Mouse (Mus musculus): ENCODE measurements at regions not wholly inside any gene's neighbourhood (a gene's known extent, or its start where the extent isn't known, plus 50 kb on each side); places are given as distances from the start of the nearest gene placed in this dataset.
A peak's percentile ranks its signal among the peaks of the same experiment; 100 is the strongest.

DNA sequence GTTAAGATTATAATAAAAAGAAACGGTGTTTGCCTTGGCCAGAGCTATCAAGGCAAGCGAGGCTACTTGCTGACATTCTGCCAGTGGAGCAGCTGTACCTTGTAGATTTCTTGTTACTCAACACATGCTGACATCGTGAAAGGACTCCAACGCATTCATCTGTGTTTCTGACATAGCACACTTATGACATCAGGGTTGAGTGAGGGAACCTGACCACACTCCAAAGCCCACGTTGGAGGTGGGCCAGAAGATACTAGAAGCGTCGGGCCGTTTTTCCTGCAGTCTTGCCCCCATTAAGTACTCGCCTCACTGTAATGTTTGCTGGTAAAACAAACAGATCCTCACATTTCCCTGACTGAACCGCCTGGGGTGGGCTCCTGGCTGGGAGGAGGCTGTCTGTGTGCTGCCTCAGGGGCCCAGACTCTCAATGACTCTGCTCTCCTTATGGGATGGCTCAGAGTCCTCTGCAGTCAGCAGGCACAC, 69.0 kb upstream of the Haao start:
- Histone ChIP-seq H3K4me1 (ENCODE audit: control insufficient read depth, insufficient read depth, low read length) (peaks cover 18% of the 10 kb centered on the region), H3K36me3 (ENCODE audit: control insufficient read depth, insufficient read depth, low read length) (no peaks in the 10 kb centered on the region), H3K4me2 (ENCODE audit: low read depth, low read length) (no peak overlapping the region), H3K9ac (ENCODE audit: low read depth, low read length) (peak overlapping the region; percentile 39; the same call in 1 of the 2 replicates), H3K9me3 (ENCODE audit: control insufficient read depth, low read length) (no peaks in the 10 kb centered on the region), H3K4me3 (ENCODE audit: low read length) (no peak overlapping the region), H3K27ac (ENCODE audit: low read length) (peak overlapping the region; percentile 76), H3K27me3 (replicated peaks; ENCODE audit: control insufficient read depth, insufficient read depth, low read length) (no peaks in the 10 kb centered on the region)
- WGBS, result 20% methylated on average over 10 of the region's 10 CpGs
- ATAC-seq, result peak; percentile 84

DNA sequence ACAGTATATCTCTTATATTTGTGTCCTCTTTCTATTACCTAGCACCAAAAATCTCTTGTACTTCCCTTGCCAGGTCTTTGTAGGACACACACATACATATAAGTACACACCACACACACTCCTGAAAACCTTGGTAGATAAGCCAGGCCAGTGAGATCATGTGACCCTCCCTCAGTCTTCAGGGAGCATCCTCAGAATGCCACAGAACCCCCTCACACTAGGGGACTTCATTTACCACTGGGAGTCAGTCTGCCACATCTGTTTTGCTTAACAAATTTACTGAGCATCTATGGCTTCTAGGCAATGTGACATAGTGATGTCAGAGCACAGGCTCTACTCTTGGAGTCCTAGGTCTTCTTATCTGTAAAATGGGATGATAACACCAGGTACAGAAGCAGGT, 67.3 kb upstream of the Haao start:
- no peaks in the 10 kb centered on the region for H3K9me3 ChIP-seq (ENCODE audit: control insufficient read depth, low read length)
- no peak overlapping the region for H3K27ac ChIP-seq (ENCODE audit: low read length)
- H3K36me3 ChIP-seq (ENCODE audit: control insufficient read depth, insufficient read depth, low read length), result no peaks in the 10 kb centered on the region
- H3K4me3 ChIP-seq (ENCODE audit: low read length), result no peak overlapping the region
- no peak overlapping the region for H3K9ac ChIP-seq (ENCODE audit: low read depth, low read length)
- H3K4me1 ChIP-seq (ENCODE audit: control insufficient read depth, insufficient read depth, low read length), result peaks cover 18% of the 10 kb centered on the region
- no peak overlapping the region for H3K4me2 ChIP-seq (ENCODE audit: low read depth, low read length)
- no peak for ATAC-seq
- H3K27me3 ChIP-seq (replicated peaks; ENCODE audit: control insufficient read depth, insufficient read depth, low read length), result no peaks in the 10 kb centered on the region

DNA sequence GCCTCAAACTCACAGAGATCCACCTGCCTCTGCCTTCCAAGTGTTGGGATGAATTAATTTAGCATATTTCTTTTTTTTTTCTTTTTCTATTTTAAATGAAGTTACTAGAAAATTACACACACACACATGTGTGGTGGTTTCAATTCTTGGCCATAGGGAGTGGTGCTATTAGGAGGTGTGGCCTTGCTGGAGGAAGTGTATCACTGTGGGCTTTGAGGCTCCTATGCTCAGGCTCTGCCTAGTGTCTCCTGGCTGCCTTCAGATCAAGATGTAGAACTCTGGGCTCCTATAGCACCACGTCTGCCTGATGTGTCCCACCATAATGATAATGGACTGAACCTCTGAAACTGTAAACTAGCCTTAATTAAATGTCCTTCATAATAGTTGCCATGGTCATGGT, 66.8 kb upstream of the Haao start:
- H3K9ac ChIP-seq (ENCODE audit: low read depth, low read length), result no peak overlapping the region
- H3K9me3 ChIP-seq (ENCODE audit: control insufficient read depth, low read length), result no peaks in the 10 kb centered on the region
- WGBS, result 79% methylated on average over 1 of the region's 1 CpGs
- H3K36me3 ChIP-seq (ENCODE audit: control insufficient read depth, insufficient read depth, low read length), result no peaks in the 10 kb centered on the region
- H3K27me3 ChIP-seq (replicated peaks; ENCODE audit: control insufficient read depth, insufficient read depth, low read length), result no peaks in the 10 kb centered on the region
- H3K27ac ChIP-seq (ENCODE audit: low read length), result no peak overlapping the region
- ATAC-seq, result no peak
- H3K4me1 ChIP-seq (ENCODE audit: control insufficient read depth, insufficient read depth, low read length), result peaks cover 18% of the 10 kb centered on the region
- no peak overlapping the region for H3K4me3 ChIP-seq (ENCODE audit: low read length)
- H3K4me2 ChIP-seq (ENCODE audit: low read depth, low read length), result no peak overlapping the region

DNA sequence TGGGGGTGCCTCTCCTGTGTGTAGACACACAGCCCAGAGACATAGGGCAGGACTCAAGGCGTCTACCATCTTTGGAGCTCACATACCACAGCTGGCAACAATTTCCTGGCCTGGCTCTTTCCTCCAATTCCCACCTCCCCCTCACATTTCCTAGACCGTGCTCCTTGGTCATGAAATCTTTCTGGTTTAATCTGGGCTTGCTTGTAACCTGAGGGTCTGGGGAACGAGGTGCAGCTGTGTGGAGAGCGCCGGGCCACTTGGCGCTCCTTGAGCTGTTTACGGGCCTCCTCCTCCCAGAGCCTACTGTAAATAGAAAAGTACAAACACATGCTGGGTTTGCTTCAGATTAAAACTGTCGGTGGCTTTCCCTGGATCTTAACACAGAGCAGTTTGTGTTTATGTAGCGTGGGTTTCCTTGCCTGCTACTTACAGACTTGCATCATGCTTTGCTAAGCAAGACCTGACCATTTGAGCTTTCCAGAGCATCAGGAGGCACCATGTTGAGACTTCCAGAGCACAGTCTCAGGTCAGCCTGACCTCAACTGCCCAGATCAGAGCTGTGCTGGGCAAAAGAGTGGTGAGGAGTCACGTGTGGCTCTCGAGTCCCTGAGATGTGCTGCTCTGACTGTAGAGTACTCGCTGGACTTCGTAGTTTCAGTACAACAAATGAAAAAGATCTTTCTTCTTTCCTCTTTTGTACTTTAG, 66.1 kb upstream of the Haao start:
- Histone ChIP-seq H3K4me1 (ENCODE audit: control insufficient read depth, insufficient read depth, low read length) (peaks cover 18% of the 10 kb centered on the region), H3K27ac (ENCODE audit: low read length) (peak overlapping the region; percentile 53), H3K4me2 (ENCODE audit: low read depth, low read length) (no peak overlapping the region), H3K9ac (ENCODE audit: low read depth, low read length) (no peak overlapping the region), H3K4me3 (ENCODE audit: low read length) (no peak overlapping the region), H3K27me3 (replicated peaks; ENCODE audit: control insufficient read depth, insufficient read depth, low read length) (no peaks in the 10 kb centered on the region), H3K9me3 (ENCODE audit: control insufficient read depth, low read length) (no peaks in the 10 kb centered on the region), H3K36me3 (ENCODE audit: control insufficient read depth, insufficient read depth, low read length) (no peaks in the 10 kb centered on the region)
- ATAC-seq, result 0 out of 2 replicates have a peak, but pooled peaks have one; percentile 16
- 63% methylated on average over 13 of the region's 13 CpGs for WGBS

DNA sequence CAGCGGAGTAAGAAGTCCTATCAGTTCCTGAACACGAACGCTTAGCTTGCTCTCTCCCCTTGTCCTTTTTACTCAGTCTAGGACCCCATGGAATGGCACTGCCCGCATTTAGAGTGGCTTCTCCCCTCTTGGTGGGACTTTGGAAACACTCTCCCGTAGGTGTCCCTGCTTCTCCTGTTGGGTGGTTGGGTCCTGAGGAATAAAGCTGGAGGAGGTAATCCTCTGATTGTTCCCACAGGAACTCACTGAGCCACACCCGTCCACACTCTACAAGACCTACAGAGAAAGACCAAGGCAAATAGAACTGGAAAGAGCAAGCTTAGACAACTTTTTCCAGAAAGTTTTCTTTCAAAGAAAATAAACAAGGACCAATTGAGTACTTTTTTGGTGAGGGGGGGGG, 64.7 kb upstream of the Haao start:
- Histone ChIP-seq H3K4me3 (ENCODE audit: low read length) (no peak overlapping the region), H3K27me3 (replicated peaks; ENCODE audit: control insufficient read depth, insufficient read depth, low read length) (no peaks in the 10 kb centered on the region), H3K36me3 (ENCODE audit: control insufficient read depth, insufficient read depth, low read length) (no peaks in the 10 kb centered on the region), H3K9ac (ENCODE audit: low read depth, low read length) (no peak overlapping the region), H3K4me2 (ENCODE audit: low read depth, low read length) (no peak overlapping the region), H3K27ac (ENCODE audit: low read length) (no peak overlapping the region), H3K9me3 (ENCODE audit: control insufficient read depth, low read length) (no peaks in the 10 kb centered on the region), H3K4me1 (ENCODE audit: control insufficient read depth, insufficient read depth, low read length) (peaks cover 12% of the 10 kb centered on the region)
- WGBS, result 85% methylated on average over 6 of the region's 6 CpGs
- no peak for ATAC-seq

DNA sequence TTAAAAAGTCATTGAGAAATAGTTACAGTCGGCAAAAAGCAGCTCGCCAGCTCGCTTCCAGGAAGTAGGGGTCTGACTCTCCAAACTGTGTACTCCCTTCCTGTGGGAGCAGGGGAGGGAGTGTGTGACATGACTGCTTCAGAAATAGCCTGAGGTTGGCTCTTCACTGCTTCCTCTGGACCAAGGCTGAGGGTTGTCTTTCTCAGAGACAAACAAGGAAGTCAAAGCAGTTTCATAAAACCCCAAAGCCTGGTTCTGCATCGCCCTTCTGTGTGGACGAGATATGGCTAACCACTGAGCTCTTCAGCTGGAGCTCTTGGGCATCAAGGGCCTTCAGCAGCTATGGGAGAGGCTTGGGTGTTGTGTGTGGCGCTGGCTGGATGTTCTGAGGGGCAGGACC, 61.0 kb upstream of the Haao start:
- WGBS, result 86% methylated on average over 6 of the region's 6 CpGs
- H3K27me3 ChIP-seq (replicated peaks; ENCODE audit: control insufficient read depth, insufficient read depth, low read length), result no peaks in the 10 kb centered on the region
- H3K36me3 ChIP-seq (ENCODE audit: control insufficient read depth, insufficient read depth, low read length), result no peaks in the 10 kb centered on the region
- H3K4me2 ChIP-seq (ENCODE audit: low read depth, low read length), result no peak overlapping the region
- no peaks in the 10 kb centered on the region for H3K9me3 ChIP-seq (ENCODE audit: control insufficient read depth, low read length)
- H3K9ac ChIP-seq (ENCODE audit: low read depth, low read length), result no peak overlapping the region
- no peak overlapping the region for H3K4me3 ChIP-seq (ENCODE audit: low read length)
- H3K27ac ChIP-seq (ENCODE audit: low read length), result no peak overlapping the region
- no peaks in the 10 kb centered on the region; the same call in none of the 2 replicates for H3K4me1 ChIP-seq (ENCODE audit: control insufficient read depth, insufficient read depth, low read length)
- ATAC-seq, result no peak

DNA sequence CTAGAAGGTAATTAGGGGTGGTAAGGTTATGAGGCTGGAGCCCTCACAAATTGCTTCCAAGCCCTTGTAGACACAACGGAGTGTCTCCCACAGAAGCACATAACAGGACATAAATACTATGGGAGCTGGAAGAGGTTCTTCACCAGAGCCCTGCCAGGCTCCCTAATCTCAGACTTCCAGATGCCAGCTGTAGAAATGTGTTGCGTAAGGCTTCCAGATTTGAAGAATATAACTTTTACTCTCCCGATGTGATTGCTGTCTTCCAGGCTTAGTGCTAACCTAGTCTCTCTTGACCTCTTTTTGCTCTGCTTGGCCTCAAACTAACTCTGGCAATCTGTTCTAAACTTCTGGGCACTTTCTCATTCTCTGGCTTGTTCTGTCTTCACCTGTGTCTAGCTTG, 59.8 kb upstream of the Haao start:
- ATAC-seq, result no peak
- H3K27ac ChIP-seq (ENCODE audit: low read length), result no peak overlapping the region
- peaks cover 3% of the 10 kb centered on the region for H3K4me1 ChIP-seq (ENCODE audit: control insufficient read depth, insufficient read depth, low read length)
- H3K9ac ChIP-seq (ENCODE audit: low read depth, low read length), result no peak overlapping the region
- no peak overlapping the region for H3K4me3 ChIP-seq (ENCODE audit: low read length)
- H3K36me3 ChIP-seq (ENCODE audit: control insufficient read depth, insufficient read depth, low read length), result no peaks in the 10 kb centered on the region
- no peaks in the 10 kb centered on the region for H3K27me3 ChIP-seq (replicated peaks; ENCODE audit: control insufficient read depth, insufficient read depth, low read length)
- 88% methylated on average over 3 of the region's 3 CpGs for WGBS
- no peaks in the 10 kb centered on the region for H3K9me3 ChIP-seq (ENCODE audit: control insufficient read depth, low read length)
- H3K4me2 ChIP-seq (ENCODE audit: low read depth, low read length), result no peak overlapping the region

DNA sequence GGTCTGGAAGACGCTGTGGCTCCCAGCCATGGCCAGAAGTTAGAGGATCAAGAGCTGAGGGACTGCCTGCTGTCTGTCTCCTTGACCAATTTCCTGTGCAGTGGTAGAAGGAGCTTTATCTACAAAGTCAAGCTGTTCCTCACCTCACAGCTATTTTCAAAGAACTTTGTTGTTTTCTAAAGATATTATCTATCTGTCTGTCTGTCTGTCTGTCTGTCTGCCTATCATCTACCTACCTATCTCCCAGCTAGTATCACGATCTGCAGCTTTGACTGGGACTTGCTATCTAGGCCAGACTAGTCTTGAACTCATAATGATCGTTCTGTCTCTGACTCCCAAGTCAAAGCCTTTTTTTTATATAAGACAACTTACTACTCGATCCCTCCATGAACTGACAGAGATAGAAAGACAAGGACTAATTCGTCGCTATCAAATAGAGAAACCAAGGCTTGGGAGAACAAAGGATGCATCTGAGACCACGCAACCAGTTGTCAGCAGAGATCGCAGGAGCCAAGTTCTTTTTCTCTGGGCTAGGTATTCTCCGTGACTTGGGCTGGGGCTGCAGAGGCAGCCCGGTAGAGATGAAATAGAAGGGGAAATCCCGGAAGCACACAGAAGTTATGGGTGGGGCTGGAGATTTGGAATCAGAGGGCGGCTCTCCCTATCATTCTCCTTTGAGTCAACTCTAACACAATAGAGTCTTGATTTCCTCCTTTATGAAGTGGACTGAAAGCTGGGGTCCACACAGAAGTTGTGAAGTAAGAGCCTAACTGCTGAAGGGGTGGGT, 59.2 kb upstream of the Haao start:
- Histone ChIP-seq H3K36me3 (ENCODE audit: control insufficient read depth, insufficient read depth, low read length) (no peaks in the 10 kb centered on the region), H3K4me2 (ENCODE audit: low read depth, low read length) (no peak overlapping the region), H3K27me3 (replicated peaks; ENCODE audit: control insufficient read depth, insufficient read depth, low read length) (no peaks in the 10 kb centered on the region), H3K9ac (ENCODE audit: low read depth, low read length) (no peak overlapping the region), H3K4me1 (ENCODE audit: control insufficient read depth, insufficient read depth, low read length) (peaks cover 3% of the 10 kb centered on the region), H3K9me3 (ENCODE audit: control insufficient read depth, low read length) (no peaks in the 10 kb centered on the region), H3K27ac (ENCODE audit: low read length) (no peak overlapping the region), H3K4me3 (ENCODE audit: low read length) (no peak overlapping the region)
- 85% methylated on average over 12 of the region's 12 CpGs for WGBS
- ATAC-seq, result no peak

DNA sequence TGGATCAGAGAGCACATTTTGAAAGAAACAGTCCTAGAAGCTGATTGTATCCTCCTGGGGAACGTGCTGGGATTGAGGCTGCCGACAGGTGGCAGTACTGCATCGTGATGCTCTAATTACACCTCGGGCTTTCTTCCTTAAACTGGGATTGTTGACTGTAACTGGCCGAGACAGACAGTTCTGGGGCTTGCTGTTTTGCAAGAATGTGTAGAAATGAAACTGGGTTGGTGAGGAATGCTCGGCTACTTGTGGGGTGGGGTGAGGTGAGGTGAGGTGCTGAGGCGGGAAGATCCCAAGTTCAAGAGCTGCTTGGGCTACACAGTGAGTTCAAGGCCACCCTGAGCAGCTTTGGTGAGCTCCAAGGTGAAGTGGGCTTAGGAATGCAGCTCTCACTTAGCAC, 55.7 kb upstream of the Haao start:
- no peak overlapping the region for H3K4me3 ChIP-seq (ENCODE audit: low read length)
- ATAC-seq, result peak; percentile 73
- 1% methylated on average over 7 of the region's 7 CpGs for WGBS
- peaks cover 12% of the 10 kb centered on the region for H3K4me1 ChIP-seq (ENCODE audit: control insufficient read depth, insufficient read depth, low read length)
- no peaks in the 10 kb centered on the region for H3K36me3 ChIP-seq (ENCODE audit: control insufficient read depth, insufficient read depth, low read length)
- H3K9ac ChIP-seq (ENCODE audit: low read depth, low read length), result no peak overlapping the region; the same call in 1 of the 2 replicates
- no peaks in the 10 kb centered on the region for H3K27me3 ChIP-seq (replicated peaks; ENCODE audit: control insufficient read depth, insufficient read depth, low read length)
- H3K4me2 ChIP-seq (ENCODE audit: low read depth, low read length), result no peak overlapping the region
- no peaks in the 10 kb centered on the region for H3K9me3 ChIP-seq (ENCODE audit: control insufficient read depth, low read length)
- H3K27ac ChIP-seq (ENCODE audit: low read length), result 0 out of 2 replicates have a peak overlapping the region, but pooled peaks have one; percentile 19
